Mouse (Mus musculus) heart, embryonic 12.5 days (tissue): Measurements from ENCODE around the gene Actr2. TPM values are rescaled to one million over a fixed set of nuclear protein-coding genes. Genes with fewer than 3 reads are reported as not detected.
"Not testable (repeated sequence)": the region's sequence is repeated elsewhere in the genome, so short reads cannot be mapped to it uniquely, and the experiment has no call there.

Source experiments
- ATAC-seq: fragments of 200-750 bp; cut with Nextera tagmentation; 2 replicates; pipeline ENCODE4 v1.8.0; 2017; ENCODE audit warnings: moderate TSS enrichment, moderate library complexity; ENCODE audit not compliant: insufficient number of reproducible peaks, low FRiP score
- H3K27ac ChIP-seq: fragments of 300-500 bp; sonication (generic); 2 replicates; pipeline ENCODE4 v1.5.1; 2016; ENCODE audit warnings: mild to moderate bottlenecking, moderate library complexity; ENCODE audit not compliant: poor library complexity, severe bottlenecking
- H3K27me3 ChIP-seq: fragments of 300-500 bp; sonication (generic); replicated peaks from 2 replicates; pipeline ENCODE4 v1.6.1; 2016; ENCODE audit warnings: mild to moderate bottlenecking, moderate library complexity
- H3K36me3 ChIP-seq: fragments of 300-500 bp; sonication (generic); 2 replicates; pipeline ENCODE4 v1.6.1; 2016; ENCODE audit warnings: mild to moderate bottlenecking, moderate library complexity
- H3K4me1 ChIP-seq: fragments of 300-500 bp; sonication (generic); replicated peaks from 2 replicates; pipeline ENCODE4 v1.6.1; 2016; ENCODE audit warnings: mild to moderate bottlenecking
- H3K4me2 ChIP-seq: fragments of 300-500 bp; sonication (generic); 2 replicates; pipeline ENCODE4 v1.6.1; 2016; ENCODE audit warnings: mild to moderate bottlenecking, moderate library complexity
- H3K4me3 ChIP-seq: fragments of 300-500 bp; sonication (generic); 2 replicates; pipeline ENCODE4 v1.5.1; 2016; ENCODE audit warnings: mild to moderate bottlenecking
- H3K9ac ChIP-seq: fragments of 300-500 bp; sonication (generic); 2 replicates; pipeline ENCODE4 v1.6.1; 2016; ENCODE audit warnings: mild to moderate bottlenecking, moderate library complexity
- H3K9me3 ChIP-seq: fragments of 300-500 bp; sonication (generic); replicated peaks from 2 replicates; pipeline ENCODE4 v1.6.1; 2016; ENCODE audit warnings: mild to moderate bottlenecking, moderate library complexity
- WGBS: fragments of 180-500 bp; shearing (Covaris S2); methylation state at CpG from one replicate; pipeline ENCODE4 v1.1.7; 2016; 5-methylcytosine and 5-hydroxymethylcytosine counted together
- polyA plus RNA-seq: library from polyadenylated mRNA; unstranded; fragments of >200 nt; fragmentation: Nextera tagmentation; extraction: Ambion mirVana; gene quantifications from 2 replicates; pipeline ENCODE4 v1.2.1, GENCODE M21; 2016

Gene Actr2
- polyA plus RNA-seq, 1 experiment from 2014 or later = 104 TPM

DNA sequence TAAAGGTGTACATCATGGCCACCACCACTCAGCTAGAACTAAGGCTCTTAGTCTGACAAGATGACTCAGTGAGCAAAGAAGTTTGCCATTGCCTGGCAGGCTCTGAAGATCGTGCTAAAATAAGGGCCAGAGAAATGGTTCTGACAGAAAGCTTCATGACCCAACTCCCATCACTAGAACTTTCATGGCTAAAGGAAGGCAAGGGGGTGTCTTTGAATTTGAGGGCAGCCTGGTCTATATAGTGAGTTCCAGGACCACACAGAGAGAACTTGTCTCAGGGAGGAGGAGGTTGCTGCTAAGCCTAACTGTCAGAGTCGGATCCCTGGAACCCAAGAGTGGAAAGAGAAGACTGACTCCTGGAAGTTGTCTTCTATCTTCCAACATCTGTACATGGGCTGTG lies 27.0 kb upstream of the Actr2 start:
- Histone ChIP-seq H3K27ac (no peak overlapping the region), H3K4me3 (no peak overlapping the region), H3K27me3 (no peaks in the 10 kb centered on the region), H3K4me2 (no peak overlapping the region), H3K9me3 (no peaks in the 10 kb centered on the region), H3K9ac (no peak overlapping the region), H3K4me1 (no peaks in the 10 kb centered on the region; the same call in 1 of the 2 replicates), H3K36me3 (no peaks in the 10 kb centered on the region)
- ATAC-seq = no peak
- 82% methylated on average over 2 of the region's 2 CpGs for WGBS

DNA sequence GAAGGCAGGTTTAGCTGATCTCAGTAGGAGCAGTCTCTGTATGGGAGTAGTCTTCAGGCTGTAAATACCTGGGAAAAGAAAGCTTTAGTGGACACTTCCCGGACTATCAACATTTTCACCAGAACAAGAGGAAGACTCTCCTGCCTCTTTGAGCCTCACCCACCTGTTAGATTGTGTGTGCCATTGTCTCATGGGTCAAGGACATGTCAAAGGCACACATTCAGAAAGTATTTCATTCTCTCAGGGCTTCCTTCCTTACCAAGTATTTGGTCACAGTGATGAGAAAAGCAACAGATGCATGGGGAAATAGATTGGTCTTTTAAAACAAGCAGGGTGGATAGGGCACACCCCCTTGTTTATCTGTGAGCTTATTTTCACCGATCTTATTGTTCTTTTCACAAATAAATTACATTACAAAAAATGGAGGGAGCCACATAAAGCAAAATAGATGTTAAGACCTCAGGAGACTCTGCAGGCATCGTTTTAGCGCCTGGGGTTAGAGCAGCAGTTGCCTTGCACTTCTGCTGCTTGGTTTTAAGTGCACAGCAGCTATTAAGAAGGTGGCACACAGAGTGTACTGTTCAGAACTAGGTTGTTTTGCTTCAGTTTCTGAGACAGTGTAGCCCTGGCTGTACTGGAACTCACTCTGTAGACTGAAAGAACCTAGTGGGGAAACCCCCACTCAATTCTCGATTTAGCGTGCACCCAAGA lies 25.9 kb upstream of the Actr2 start:
- WGBS = 88% methylated on average over 6 of the region's 6 CpGs
- no peaks in the 10 kb centered on the region for H3K4me1 ChIP-seq
- no peak overlapping the region for H3K27ac ChIP-seq
- H3K27me3 ChIP-seq = no peaks in the 10 kb centered on the region
- no peak overlapping the region for H3K9ac ChIP-seq
- no peaks in the 10 kb centered on the region for H3K36me3 ChIP-seq
- no peak overlapping the region for H3K4me2 ChIP-seq
- no peaks in the 10 kb centered on the region for H3K9me3 ChIP-seq
- no peak for ATAC-seq
- no peak overlapping the region for H3K4me3 ChIP-seq

GRCm38 (mm10) chr11:20137872-20138271 lies 25.2 kb upstream of the Actr2 start:
- H3K27me3 ChIP-seq = no peaks in the 10 kb centered on the region

DNA sequence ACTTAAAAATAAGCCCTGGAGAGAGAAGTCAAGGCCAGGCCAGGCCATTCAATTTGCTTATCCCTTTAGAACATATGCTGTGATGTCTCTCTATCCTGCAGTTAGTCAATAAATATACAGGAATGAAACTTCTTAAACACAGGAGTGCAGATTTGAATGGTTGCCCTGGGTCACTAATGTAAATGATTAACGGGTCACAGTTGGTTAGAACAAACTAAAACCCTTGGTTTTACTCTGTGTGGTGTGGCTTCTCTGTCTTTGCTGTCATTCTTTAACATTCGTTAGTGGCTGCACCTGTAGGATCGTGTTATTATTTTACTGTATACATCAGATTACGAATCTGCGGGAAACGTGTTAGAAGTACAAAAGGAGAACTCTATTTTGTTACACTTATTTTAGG lies 23.6 kb upstream of the Actr2 start:
- Histone ChIP-seq H3K36me3 (no peaks in the 10 kb centered on the region), H3K4me1 (no peaks in the 10 kb centered on the region), H3K4me3 (no peak overlapping the region), H3K27ac (no peak overlapping the region), H3K9me3 (no peaks in the 10 kb centered on the region), H3K9ac (no peak overlapping the region), H3K4me2 (no peak overlapping the region), H3K27me3 (no peaks in the 10 kb centered on the region)
- no peak for ATAC-seq
- 85% methylated on average over 6 of the region's 6 CpGs for WGBS

More at GRCm38 (mm10) chr11:20137872-20138271, 25.2 kb upstream of the Actr2 start:
- H3K27ac ChIP-seq = no peak overlapping the region
- no peak overlapping the region for H3K9ac ChIP-seq
- no peaks in the 10 kb centered on the region for H3K36me3 ChIP-seq
- 87% methylated on average over 2 of the region's 2 CpGs for WGBS
- no peak overlapping the region for H3K4me3 ChIP-seq
- no peak overlapping the region for H3K4me2 ChIP-seq
- H3K4me1 ChIP-seq = no peaks in the 10 kb centered on the region
- H3K9me3 ChIP-seq = no peaks in the 10 kb centered on the region
- no peak for ATAC-seq

DNA sequence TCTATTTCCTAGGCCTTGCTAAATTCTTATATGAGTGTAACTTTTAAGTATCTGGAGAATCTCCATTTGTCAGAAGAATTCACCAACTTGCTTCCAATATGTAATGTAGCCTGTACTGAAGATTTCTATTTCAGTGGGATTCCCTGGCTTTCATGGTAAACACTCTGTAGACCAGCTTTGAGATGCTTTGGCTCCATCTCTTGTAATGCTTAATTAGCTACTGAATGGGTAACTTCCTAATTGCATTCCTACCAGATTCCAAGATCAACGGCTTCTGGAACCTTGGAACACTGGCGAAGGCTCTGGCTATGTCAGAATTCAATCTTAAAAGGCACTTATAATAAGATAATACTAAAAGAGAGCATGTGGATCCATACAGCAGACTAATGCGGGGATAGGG lies 22.2 kb upstream of the Actr2 start:
- H3K9me3 ChIP-seq = not testable (repeated sequence)

DNA sequence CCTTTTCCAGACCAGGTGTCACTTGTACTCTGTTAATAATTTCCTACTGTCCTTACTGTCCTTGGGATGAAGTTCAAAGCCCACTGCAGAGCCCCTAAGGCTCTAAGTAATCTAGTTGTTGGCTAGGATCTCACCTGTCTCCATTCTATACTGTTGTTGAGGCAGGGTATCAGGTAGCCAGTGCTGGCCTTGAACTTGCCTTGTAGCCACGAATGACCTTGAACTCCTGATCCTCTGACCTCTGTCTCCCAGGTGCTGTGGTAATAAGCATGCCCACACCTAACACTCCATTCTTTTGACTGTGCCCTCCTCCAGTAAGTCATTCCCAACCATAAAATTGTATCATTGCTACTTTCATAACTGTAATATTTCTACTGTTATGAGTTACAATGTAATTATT lies 21.0 kb upstream of the Actr2 start:
- Histone ChIP-seq H3K9me3 (peaks cover 5% of the 10 kb centered on the region), H3K27ac (no peak overlapping the region), H3K4me3 (no peak overlapping the region), H3K4me1 (no peaks in the 10 kb centered on the region), H3K36me3 (no peaks in the 10 kb centered on the region), H3K9ac (no peak overlapping the region), H3K4me2 (no peak overlapping the region), H3K27me3 (no peaks in the 10 kb centered on the region)
- 76% methylated on average over 1 of the region's 1 CpGs for WGBS
- ATAC-seq = no peak

More for the DNA sequence above, 22.2 kb upstream of the Actr2 start:
- not testable (repeated sequence) for H3K4me3 ChIP-seq, H3K4me2 ChIP-seq, ATAC-seq, H3K9ac ChIP-seq, H3K27me3 ChIP-seq, H3K27ac ChIP-seq, H3K36me3 ChIP-seq, H3K4me1 ChIP-seq
- 71% methylated on average over 3 of the region's 3 CpGs for WGBS

- Histone ChIP-seq H3K36me3 (no peaks in the 10 kb centered on the region), H3K9me3 (peaks cover 7% of the 10 kb centered on the region), H3K4me3 (peak overlapping the region; percentile 27; the same call in 1 of the 2 replicates), H3K9ac (no peak overlapping the region), H3K27me3 (no peaks in the 10 kb centered on the region), H3K4me1 (no peaks in the 10 kb centered on the region), H3K4me2 (peak overlapping the region; percentile 56), H3K27ac (no peak overlapping the region)
- ATAC-seq = no peak
- 34% methylated on average over 12 of the region's 12 CpGs for WGBS
Measured at GRCm38 (mm10) chr11:20132955-20133562, 20.3 kb upstream of the Actr2 start.

- Histone ChIP-seq H3K4me2 (no peak overlapping the region), H3K4me3 (no peak overlapping the region), H3K36me3 (no peaks in the 10 kb centered on the region), H3K9me3 (peaks cover 7% of the 10 kb centered on the region), H3K4me1 (no peaks in the 10 kb centered on the region), H3K27me3 (no peaks in the 10 kb centered on the region), H3K9ac (no peak overlapping the region), H3K27ac (no peak overlapping the region)
- ATAC-seq = no peak
- WGBS = 55% methylated on average over 10 of the region's 10 CpGs
Measured at GRCm38 (mm10) chr11:20126673-20127516, 14.2 kb upstream of the Actr2 start.

DNA sequence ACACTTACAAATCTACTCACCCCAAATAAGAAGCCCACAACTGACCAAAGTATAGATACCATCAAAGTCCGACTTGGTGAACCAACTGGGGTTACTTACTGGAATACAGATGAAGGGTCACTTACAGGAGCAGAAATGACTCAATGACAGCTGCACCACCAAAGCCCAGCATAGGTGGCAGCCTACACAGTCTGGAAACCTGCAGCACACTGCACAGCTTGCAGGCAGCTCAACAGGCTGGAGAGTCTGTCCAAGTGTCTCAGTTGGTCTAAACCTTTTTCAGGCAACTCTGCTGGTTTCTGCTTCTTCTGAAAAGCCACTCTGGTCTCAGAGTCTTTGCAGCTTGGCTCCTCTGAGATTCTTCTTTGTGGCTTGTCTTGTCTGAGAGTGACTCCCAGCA lies 12.7 kb upstream of the Actr2 start:
- Histone ChIP-seq H3K27ac (no peak overlapping the region), H3K9me3 (peaks cover 7% of the 10 kb centered on the region), H3K27me3 (no peaks in the 10 kb centered on the region), H3K4me3 (no peak overlapping the region), H3K9ac (no peak overlapping the region), H3K36me3 (no peaks in the 10 kb centered on the region), H3K4me1 (no peaks in the 10 kb centered on the region), H3K4me2 (no peak overlapping the region)
- no peak for ATAC-seq
- WGBS = 62% methylated on average over 1 of the region's 1 CpGs

- Histone ChIP-seq H3K9ac (no peak overlapping the region), H3K27me3 (no peaks in the 10 kb centered on the region), H3K4me2 (no peak overlapping the region), H3K9me3 (no peaks in the 10 kb centered on the region), H3K4me3 (no peak overlapping the region), H3K27ac (no peak overlapping the region), H3K36me3 (no peaks in the 10 kb centered on the region), H3K4me1 (peaks cover 5% of the 10 kb centered on the region)
- no peak for ATAC-seq
- WGBS = 92% methylated on average over 4 of the region's 4 CpGs
Measured at GRCm38 (mm10) chr11:20116701-20117100, 4.0 kb upstream of the Actr2 start.

DNA sequence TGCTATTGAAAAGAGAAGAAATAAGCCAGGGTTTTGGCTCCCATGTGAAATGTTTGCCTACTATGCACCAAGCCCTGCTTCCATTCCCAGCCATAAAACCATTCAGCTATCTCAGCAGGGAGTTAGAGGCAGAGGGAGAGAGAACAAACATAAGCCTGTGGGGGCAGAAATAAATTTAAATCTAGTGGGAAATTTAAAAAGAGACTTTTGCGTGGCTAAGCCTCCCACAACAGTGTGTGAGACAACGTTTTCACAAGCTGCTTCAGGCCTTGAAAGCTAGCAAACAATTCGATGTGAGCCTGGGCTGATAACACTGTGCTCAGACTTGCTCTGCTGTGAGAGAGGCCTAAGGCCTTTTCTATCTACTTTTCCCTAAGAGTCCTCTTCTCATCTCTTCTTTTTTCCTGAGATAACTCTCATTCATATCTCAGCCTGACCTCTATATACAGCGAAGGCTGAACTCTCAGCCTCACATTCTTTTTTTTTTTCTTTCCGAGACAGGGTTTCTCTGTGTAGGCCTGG lies 3.4 kb upstream of the Actr2 start:
- WGBS = 50% methylated on average over 5 of the region's 5 CpGs
- peaks cover 5% of the 10 kb centered on the region for H3K4me1 ChIP-seq
- H3K4me3 ChIP-seq = no peak overlapping the region
- no peak overlapping the region for H3K4me2 ChIP-seq
- H3K27me3 ChIP-seq = no peaks in the 10 kb centered on the region
- no peak overlapping the region for H3K27ac ChIP-seq
- no peak overlapping the region for H3K9ac ChIP-seq
- ATAC-seq = no peak
- no peaks in the 10 kb centered on the region for H3K36me3 ChIP-seq
- H3K9me3 ChIP-seq = no peaks in the 10 kb centered on the region
